Mouse (Mus musculus) kidney, postnatal 0 days (tissue): Measurements from ENCODE around the gene Glrx2. TPM values are rescaled to one million over a fixed set of nuclear protein-coding genes. Genes with fewer than 3 reads are reported as not detected.

Source experiments
- ATAC-seq: fragments of 200-750 bp; cut with Nextera tagmentation; replicated peaks from 2 replicates; pipeline ENCODE4 v1.8.0; 2017; ENCODE audit warnings: low read depth, moderate number of reproducible peaks, moderate TSS enrichment, moderate library complexity; ENCODE audit not compliant: low FRiP score
- DNase-seq: peaks from one replicate; pipeline ENCODE4 v3.0.0-alpha.2; 2016; ENCODE audit warnings: low spot score
- H3K27ac ChIP-seq: fragments of 300-500 bp; sonication (generic); 2 replicates; pipeline ENCODE4 v1.5.1; 2014; ENCODE audit warnings: mild to moderate bottlenecking
- H3K27me3 ChIP-seq: fragments of 300-500 bp; sonication (generic); 2 replicates; pipeline ENCODE4 v1.6.1; 2014; ENCODE audit warnings: low read length, mixed read lengths; ENCODE audit not compliant: insufficient read depth
- H3K36me3 ChIP-seq: fragments of 300-500 bp; sonication (generic); 2 replicates; pipeline ENCODE4 v1.6.1; 2014; ENCODE audit warnings: low read length, mixed read lengths; ENCODE audit not compliant: insufficient read depth
- H3K4me1 ChIP-seq: fragments of 300-500 bp; sonication (generic); replicated peaks from 2 replicates; pipeline ENCODE4 v1.6.1; 2014; ENCODE audit warnings: antibody characterized with exemption, low read length, mixed read lengths; ENCODE audit not compliant: insufficient read depth
- H3K4me2 ChIP-seq: fragments of 300-500 bp; sonication (generic); 2 replicates; pipeline ENCODE4 v1.6.1; 2014; ENCODE audit warnings: mild to moderate bottlenecking, low read length, moderate library complexity, mixed read lengths
- H3K4me3 ChIP-seq: fragments of 300-500 bp; sonication (generic); replicated peaks from 2 replicates; pipeline ENCODE4 v1.5.1; 2014; ENCODE audit warnings: low read depth, low read length
- H3K9ac ChIP-seq: fragments of 300-500 bp; sonication (generic); 2 replicates; pipeline ENCODE4 v1.6.1; 2014; ENCODE audit warnings: low read depth, low read length
- H3K9me3 ChIP-seq: fragments of 300-500 bp; sonication (generic); replicated peaks from 2 replicates; pipeline ENCODE4 v1.6.1; 2016; ENCODE audit warnings: low read length, inconsistent platforms, mixed read lengths
- CTCF ChIP-seq: IDR thresholded peaks from 2 replicates; pipeline ENCODE4 v1.5.1; 2016; ENCODE audit warnings: antibody characterized with exemption, low read depth, mild to moderate bottlenecking, moderate library complexity
- WGBS: fragments of 180-500 bp; shearing (Covaris S2); extraction: QIAGEN DNeasy Blood & Tissue Kit; methylation state at CpG from one replicate; pipeline ENCODE4 v1.1.7; 2014; 5-methylcytosine and 5-hydroxymethylcytosine counted together
- polyA plus RNA-seq: library from polyadenylated mRNA; unstranded; fragments of >200 nt; fragmentation: Nextera tagmentation; extraction: Ambion mirVana; gene quantifications from 2 replicates; pipeline ENCODE4 v1.2.1, GENCODE M21; 2015

Gene Glrx2
- polyA plus RNA-seq, 1 experiment from 2014 or later = 121 TPM

GRCm38 (mm10) chr1:143740581-143740980, 24.4 kb downstream of the Glrx2 start:
- no peak overlapping the region for H3K9ac ChIP-seq
- H3K9me3 ChIP-seq = no peaks in the 10 kb centered on the region
- 0 out of 2 replicates have a peak, but pooled peaks cover 3% of the 10 kb centered on the region for H3K4me1 ChIP-seq
- WGBS = 86% methylated on average over 10 of the region's 10 CpGs
- no peak for ATAC-seq
- TF ChIP-seq CTCF = no peak
- no peak overlapping the region for H3K4me3 ChIP-seq
- peak overlapping the region; percentile 86; the same call in 1 of the 2 replicates for H3K4me2 ChIP-seq
- H3K27ac ChIP-seq = no peak overlapping the region
- DNase-seq = no peak
- H3K27me3 ChIP-seq = no peaks in the 10 kb centered on the region
- H3K36me3 ChIP-seq = peaks cover 11% of the 10 kb centered on the region; the same call in 1 of the 2 replicates

GRCm38 (mm10) chr1:143741331-143741730, 25.2 kb downstream of the Glrx2 start:
- ATAC-seq = no peak
- TF ChIP-seq CTCF = no peak
- H3K4me1 ChIP-seq = 0 out of 2 replicates have a peak, but pooled peaks cover 3% of the 10 kb centered on the region

GRCm38 (mm10) chr1:143742186-143742585, 26.0 kb downstream of the Glrx2 start:
- TF ChIP-seq CTCF = no peak
- no peaks in the 10 kb centered on the region for H3K27me3 ChIP-seq
- H3K36me3 ChIP-seq = peaks cover 23% of the 10 kb centered on the region; the same call in 1 of the 2 replicates
- H3K4me2 ChIP-seq = no peak overlapping the region
- H3K4me1 ChIP-seq = 0 out of 2 replicates have a peak, but pooled peaks cover 3% of the 10 kb centered on the region
- no peak overlapping the region for H3K4me3 ChIP-seq
- DNase-seq (no peak), ATAC-seq (no peak)
- WGBS = 91% methylated on average over 6 of the region's 6 CpGs
- H3K9me3 ChIP-seq = no peaks in the 10 kb centered on the region
- H3K27ac ChIP-seq = no peak overlapping the region
- H3K9ac ChIP-seq = no peak overlapping the region

More at GRCm38 (mm10) chr1:143741331-143741730, 25.2 kb downstream of the Glrx2 start:
- H3K27ac ChIP-seq = no peak overlapping the region
- H3K9me3 ChIP-seq = no peaks in the 10 kb centered on the region
- DNase-seq = no peak
- H3K4me2 ChIP-seq = no peak overlapping the region
- peaks cover 15% of the 10 kb centered on the region; the same call in 1 of the 2 replicates for H3K36me3 ChIP-seq
- H3K4me3 ChIP-seq = no peak overlapping the region
- 88% methylated on average over 5 of the region's 5 CpGs for WGBS
- no peaks in the 10 kb centered on the region for H3K27me3 ChIP-seq
- no peak overlapping the region for H3K9ac ChIP-seq

GRCm38 (mm10) chr1:143745871-143746270, 29.7 kb downstream of the Glrx2 start:
- Histone ChIP-seq H3K4me1 (no peaks in the 10 kb centered on the region), H3K27ac (no peak overlapping the region), H3K9me3 (no peaks in the 10 kb centered on the region), H3K4me2 (no peak overlapping the region), H3K4me3 (no peak overlapping the region), H3K9ac (no peak overlapping the region), H3K36me3 (peaks cover 26% of the 10 kb centered on the region; the same call in 1 of the 2 replicates), H3K27me3 (no peaks in the 10 kb centered on the region)
- WGBS = 79% methylated on average over 10 of the region's 10 CpGs
- ATAC-seq (no peak), DNase-seq (no peak)
- TF ChIP-seq CTCF = no peak

- H3K27me3 ChIP-seq = no peaks in the 10 kb centered on the region
- WGBS = 93% methylated on average over 8 of the region's 8 CpGs
- no peak overlapping the region for H3K27ac ChIP-seq
- ATAC-seq = no peak
- no peak overlapping the region for H3K9ac ChIP-seq
- no peak for DNase-seq
- H3K4me2 ChIP-seq = no peak overlapping the region
- no peak for TF ChIP-seq CTCF
- H3K9me3 ChIP-seq = no peaks in the 10 kb centered on the region
- no peak overlapping the region for H3K4me3 ChIP-seq
- H3K36me3 ChIP-seq = peaks cover 35% of the 10 kb centered on the region; the same call in 1 of the 2 replicates
- H3K4me1 ChIP-seq = no peaks in the 10 kb centered on the region
Observed at GRCm38 (mm10) chr1:143762159-143762558, 46.0 kb downstream of the Glrx2 start.

- no peaks in the 10 kb centered on the region for H3K27me3 ChIP-seq
- H3K36me3 ChIP-seq = peaks cover 25% of the 10 kb centered on the region; the same call in 1 of the 2 replicates
- no peak overlapping the region for H3K9ac ChIP-seq
- H3K4me2 ChIP-seq = no peak overlapping the region
- no peaks in the 10 kb centered on the region for H3K9me3 ChIP-seq
- no peaks in the 10 kb centered on the region for H3K4me1 ChIP-seq
- ATAC-seq (no peak), DNase-seq (peak; percentile 28)
- whole genome bisulfite sequencing = 74% methylated on average over 1 of the region's 1 CpGs
- no peak overlapping the region for H3K27ac ChIP-seq
- no peak overlapping the region for H3K4me3 ChIP-seq
- TF ChIP-seq CTCF = peak; percentile 42; the same call in 1 of the 2 replicates
Observed at GRCm38 (mm10) chr1:143764443-143764842, 48.3 kb downstream of the Glrx2 start.

GRCm38 (mm10) chr1:143765801-143766200, 49.7 kb downstream of the Glrx2 start:
- no peak overlapping the region for H3K4me2 ChIP-seq
- 86% methylated on average over 4 of the region's 4 CpGs for whole genome bisulfite sequencing
- H3K9me3 ChIP-seq = no peaks in the 10 kb centered on the region
- no peak for ATAC-seq
- H3K36me3 ChIP-seq = peaks cover 15% of the 10 kb centered on the region; the same call in 1 of the 2 replicates
- no peaks in the 10 kb centered on the region for H3K27me3 ChIP-seq
- H3K4me3 ChIP-seq = no peak overlapping the region
- H3K9ac ChIP-seq = no peak overlapping the region
- H3K4me1 ChIP-seq = no peaks in the 10 kb centered on the region
- H3K27ac ChIP-seq = no peak overlapping the region
- no peak for TF ChIP-seq CTCF
- no peak for DNase-seq
